Mouse (Mus musculus): ENCODE measurements around the gene AC140267.1. TPM values are rescaled to one million over a fixed set of nuclear protein-coding genes. Genes with fewer than 3 reads are reported as not detected.

Gene AC140267.1
- polyA plus RNA-seq, 1 experiment from 2014 or later: 3.7 TPM

GRCm38 (mm10) chr15:80277625-80278024 is 42.0 kb downstream of the AC140267.1 start:
- no peaks in the 10 kb centered on the region for H3K9me3 ChIP-seq
- H3K27me3 ChIP-seq: peaks cover 27% of the 10 kb centered on the region
- no peak overlapping the region for H3K4me2 ChIP-seq
- WGBS: 2% methylated on average over 6 of the region's 6 CpGs
- H3K36me3 ChIP-seq: no peaks in the 10 kb centered on the region
- no peak overlapping the region for H3K4me3 ChIP-seq
- no peak overlapping the region for H3K27ac ChIP-seq (replicated peaks)
- H3K4me1 ChIP-seq (replicated peaks): peaks cover 13% of the 10 kb centered on the region
- H3K9ac ChIP-seq: no peak overlapping the region
- ATAC-seq (ENCODE audit: low read depth): no peak

DNA sequence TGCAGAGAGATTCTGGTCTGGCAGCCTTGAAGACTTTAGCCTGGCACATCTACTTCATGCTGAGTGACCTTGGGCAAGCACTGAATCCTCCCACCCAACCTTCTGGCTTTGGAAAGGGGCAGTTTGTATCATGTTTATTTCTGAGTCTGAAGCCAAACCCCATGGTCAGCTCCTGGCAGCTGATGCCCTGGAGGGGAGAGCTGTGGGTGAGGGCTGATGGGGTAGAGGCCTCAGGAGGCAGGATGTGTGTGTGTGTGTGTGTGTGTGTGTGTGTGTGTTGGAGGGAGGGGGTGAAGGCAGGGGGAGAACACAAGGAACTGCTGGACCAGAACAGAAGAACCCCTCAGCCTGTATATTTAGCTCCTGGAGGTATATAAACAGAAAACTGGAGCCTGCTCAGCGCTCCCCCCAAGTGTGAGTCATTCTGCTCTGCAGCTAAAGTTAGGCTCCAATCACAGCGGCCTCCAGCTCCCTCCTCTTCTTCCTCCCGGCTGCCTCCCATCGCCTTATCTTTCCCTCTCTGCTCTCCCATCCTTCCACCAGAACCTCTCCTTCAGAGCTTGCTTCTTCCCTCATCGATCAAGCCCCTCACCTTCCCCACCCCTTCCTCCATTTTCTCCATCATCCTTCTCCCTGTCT is 42.6 kb downstream of the AC140267.1 start:
- H3K4me3 ChIP-seq: no peak overlapping the region
- ATAC-seq (ENCODE audit: low read depth): no peak
- no peak overlapping the region for H3K9ac ChIP-seq
- H3K4me2 ChIP-seq: no peak overlapping the region
- H3K27ac ChIP-seq (replicated peaks): no peak overlapping the region
- 77% methylated on average over 5 of the region's 5 CpGs for WGBS
- peaks cover 9% of the 10 kb centered on the region for H3K4me1 ChIP-seq (replicated peaks)
- H3K9me3 ChIP-seq: no peaks in the 10 kb centered on the region
- no peaks in the 10 kb centered on the region for H3K36me3 ChIP-seq
- H3K27me3 ChIP-seq: peaks cover 29% of the 10 kb centered on the region

DNA sequence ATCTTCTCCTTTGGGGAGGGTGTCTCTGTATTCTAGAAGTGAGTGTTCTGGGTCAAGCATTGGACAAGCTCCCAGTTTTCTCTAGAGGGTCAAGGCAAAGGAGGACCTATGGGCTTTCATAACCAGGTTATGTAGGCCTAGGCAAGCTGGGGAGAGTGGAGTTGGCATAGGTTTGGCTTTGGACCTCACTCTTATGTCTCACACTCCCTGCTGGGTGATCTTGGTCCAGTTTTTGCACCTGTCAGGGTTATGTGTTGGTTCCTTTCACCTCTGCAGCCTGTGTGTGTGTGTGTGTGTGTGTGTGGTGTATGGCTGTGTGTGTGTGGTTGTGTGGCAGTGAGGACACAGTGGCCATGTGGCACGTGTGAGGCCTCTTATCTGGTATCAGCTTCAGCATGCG is 43.4 kb downstream of the AC140267.1 start:
- H3K4me1 ChIP-seq (replicated peaks): peaks cover 9% of the 10 kb centered on the region
- H3K27me3 ChIP-seq: peaks cover 35% of the 10 kb centered on the region
- ATAC-seq (ENCODE audit: low read depth): no peak
- H3K4me2 ChIP-seq: no peak overlapping the region
- no peak overlapping the region for H3K27ac ChIP-seq (replicated peaks)
- H3K36me3 ChIP-seq: no peaks in the 10 kb centered on the region
- WGBS: 85% methylated on average over 2 of the region's 2 CpGs
- no peak overlapping the region for H3K4me3 ChIP-seq
- H3K9ac ChIP-seq: no peak overlapping the region
- H3K9me3 ChIP-seq: no peaks in the 10 kb centered on the region

GRCm38 (mm10) chr15:80280646-80281045 is 45.0 kb downstream of the AC140267.1 start:
- Histone ChIP-seq H3K9ac (no peak overlapping the region), H3K4me2 (no peak overlapping the region), H3K4me1 (replicated peaks) (peaks cover 9% of the 10 kb centered on the region), H3K27ac (replicated peaks) (no peak overlapping the region), H3K27me3 (peaks cover 45% of the 10 kb centered on the region), H3K4me3 (no peak overlapping the region), H3K9me3 (no peaks in the 10 kb centered on the region), H3K36me3 (no peaks in the 10 kb centered on the region)
- 0 out of 2 replicates have a peak, but pooled peaks have one; percentile 3 for ATAC-seq (ENCODE audit: low read depth)
- WGBS: 25% methylated on average over 6 of the region's 6 CpGs

Other genes with a start within 250 kb of the AC140267.1 start
- gene Pdgfb, start 220.9 kb upstream of the AC140267.1 start, polyA plus RNA-seq (2015; fragmentation: Nextera tagmentation; extraction: Ambion mirVana): 3.3 TPM in 2 replicates
- 27.2 and 36.0 TPM in 2 replicates for gene Syngr1, start 144.5 kb upstream of the AC140267.1 start, polyA plus RNA-seq (2015; fragmentation: Nextera tagmentation; extraction: Ambion mirVana)
- 597 and 620 TPM in 2 replicates for gene Rpl3, start 144.0 kb upstream of the AC140267.1 start, polyA plus RNA-seq (2015; fragmentation: Nextera tagmentation; extraction: Ambion mirVana)
- 35.9 and 38.9 TPM in 2 replicates for gene Tab1, start 102.7 kb upstream of the AC140267.1 start, polyA plus RNA-seq (2015; fragmentation: Nextera tagmentation; extraction: Ambion mirVana)
- gene Mgat3, start 62.1 kb upstream of the AC140267.1 start, polyA plus RNA-seq (2015; fragmentation: Nextera tagmentation; extraction: Ambion mirVana): 13.3 and 14.6 TPM in 2 replicates
- gene Mief1, start 1.8 kb upstream of the AC140267.1 start, polyA plus RNA-seq (2015; fragmentation: Nextera tagmentation; extraction: Ambion mirVana): 37.8 and 39.1 TPM in 2 replicates
- gene Atf4, start 19.3 kb downstream of the AC140267.1 start, polyA plus RNA-seq (2015; fragmentation: Nextera tagmentation; extraction: Ambion mirVana): 114 TPM in 2 replicates
- gene Rps19bp1, start 28.5 kb downstream of the AC140267.1 start, polyA plus RNA-seq (2015; fragmentation: Nextera tagmentation; extraction: Ambion mirVana): 65.2 and 74.2 TPM in 2 replicates
- 0.23 and 0.24 TPM in 2 replicates for gene Cacna1i, start 51.4 kb downstream of the AC140267.1 start, polyA plus RNA-seq (2015; fragmentation: Nextera tagmentation; extraction: Ambion mirVana)

Measured in neural tube, embryonic 13.5 days (tissue).